Comparison of ENCODE assay signal across 21 mouse cellular contexts in genomic region chr1:146211646-146212045, GRCm38 (mm10).
DNase-seq lines count a peak whose midpoint lies in the region; ATAC-seq and TF ChIP-seq lines count a peak whose summit lies in the region.
"Had no signal": no experiment of that assay in that cellular context is flagged by ENCODE, and none has a peak within 500 bp of the region (broad histone marks: within the 10 kb centered on the region; RNA-seq: fewer than 3 reads in every experiment).

No protein-coding gene starts in this region.

- TF ChIP-seq POLR2A in MEL (IDR thresholded peaks at IDR 0.05; ENCODE audit: control insufficient read depth in 1 of 2, insufficient read depth in 1 of 2, low read depth in 1 of 2, low read length in 2 of 2, poor library complexity in 1 of 2), result no peak
- TF ChIP-seq POLR2A in limb, embryonic 14.5 days (IDR thresholded peaks at IDR 0.05; ENCODE audit: borderline replicate concordance, extremely low read depth, insufficient read depth, insufficient read length), result no peak

- H3K9me3 ChIP-seq in MEL (replicated peaks; ENCODE audit: insufficient read depth, low read length), result no peaks in the 10 kb centered on the region
- no peaks in the 10 kb centered on the region for H3K9me3 ChIP-seq in limb, embryonic 14.5 days (ENCODE audit: control insufficient read depth, low read length)
- H3K9me3 ChIP-seq: embryonic facial prominence, embryonic 12.5 days; liver, embryonic 12.5 days; neural tube, embryonic 13.5 days had no signal

- no peaks in the 10 kb centered on the region for H3K27me3 ChIP-seq in MEL (ENCODE audit: control insufficient read depth in 1 of 2, insufficient read depth in 2 of 2, low read length in 2 of 2)
- no peaks in the 10 kb centered on the region for H3K27me3 ChIP-seq in limb, embryonic 14.5 days (ENCODE audit: control insufficient read depth, insufficient read depth, low read length)
- H3K27me3 ChIP-seq: embryonic facial prominence, embryonic 12.5 days; heart, embryonic 13.5 days; liver, embryonic 12.5 days; neural tube, embryonic 13.5 days had no signal

- TF ChIP-seq CTCF in layer of hippocampus, adult 2 months (conservative IDR thresholded peaks at IDR 0.05), result peak; percentile 8; the same call in 1 of the 2 replicates
- TF ChIP-seq CTCF in MEL (IDR thresholded peaks at IDR 0.05 in 2 of 3, conservative IDR thresholded peaks at IDR 0.05 in 1 of 3; ENCODE audit: control insufficient read depth in 1 of 3, insufficient read depth in 1 of 3, low read depth in 2 of 3, low read length in 3 of 3, poor library complexity in 1 of 3, severe bottlenecking in 1 of 3), result peak in 1 of 3 experiments; percentile 35; a peak in 2 of 6 replicates

- H3K36me3 ChIP-seq in MEL (ENCODE audit: control insufficient read depth in 1 of 2, insufficient read depth in 2 of 2, low read length in 2 of 2), result no peaks in the 10 kb centered on the region
- no peaks in the 10 kb centered on the region for H3K36me3 ChIP-seq in limb, embryonic 14.5 days (ENCODE audit: control insufficient read depth, insufficient read depth, low read length)
- H3K36me3 ChIP-seq: embryonic facial prominence, embryonic 12.5 days; heart, embryonic 13.5 days; liver, embryonic 12.5 days; neural tube, embryonic 13.5 days had no signal

- H3K9ac ChIP-seq in MEL (ENCODE audit: control insufficient read depth, low read depth, low read length, poor library complexity, severe bottlenecking), result no peak overlapping the region
- no peak overlapping the region for H3K9ac ChIP-seq in limb, embryonic 14.5 days (ENCODE audit: low read depth, low read length, severe bottlenecking)
- H3K9ac ChIP-seq: embryonic facial prominence, embryonic 12.5 days; heart, embryonic 13.5 days; liver, embryonic 12.5 days; neural tube, embryonic 13.5 days had no signal

- 0 out of 4 replicates have a peak, but pooled peaks of 1 of the 2 experiments have one; percentile 34 for TF ChIP-seq EP300 in MEL (IDR thresholded peaks at IDR 0.05; ENCODE audit: low read depth in 1 of 2, low read length in 2 of 2)

- no peak overlapping the region for H3K4me3 ChIP-seq in layer of hippocampus, adult 2 months
- no peak overlapping the region for H3K4me3 ChIP-seq in MEL (ENCODE audit: control insufficient read depth in 1 of 2, insufficient read depth in 1 of 2, low read depth in 2 of 2, low read length in 2 of 2)
- no peak overlapping the region for H3K4me3 ChIP-seq in limb, embryonic 14.5 days (replicated peaks; ENCODE audit: low read length)
- H3K4me3 ChIP-seq: embryonic facial prominence, embryonic 12.5 days; heart, embryonic 13.5 days; liver, embryonic 12.5 days; neural tube, embryonic 13.5 days had no signal

- no peaks in the 10 kb centered on the region for H3K4me1 ChIP-seq in MEL (ENCODE audit: control insufficient read depth in 1 of 2, insufficient read depth in 2 of 2, low read length in 2 of 2)
- H3K4me1 ChIP-seq in limb, embryonic 14.5 days (ENCODE audit: control insufficient read depth, insufficient read depth, low read length), result no peaks in the 10 kb centered on the region
- H3K4me1 ChIP-seq: embryonic facial prominence, embryonic 12.5 days; heart, embryonic 13.5 days; liver, embryonic 12.5 days; neural tube, embryonic 13.5 days had no signal

- H3K79me2 ChIP-seq in MEL (ENCODE audit: control insufficient read depth, insufficient read depth, low read length, poor library complexity), result no peaks in the 10 kb centered on the region

- no peak overlapping the region for H3K27ac ChIP-seq in layer of hippocampus, adult 2 months
- no peak overlapping the region for H3K27ac ChIP-seq in MEL (ENCODE audit: control insufficient read depth, low read depth, low read length)
- H3K27ac ChIP-seq in limb, embryonic 14.5 days (replicated peaks; ENCODE audit: low read depth, low read length), result no peak overlapping the region
- H3K27ac ChIP-seq: embryonic facial prominence, embryonic 12.5 days; heart, embryonic 13.5 days; liver, embryonic 12.5 days; neural tube, embryonic 13.5 days had no signal

- H3K4me2 ChIP-seq in limb, embryonic 14.5 days (replicated peaks; ENCODE audit: low read depth, low read length, severe bottlenecking), result no peak overlapping the region
- H3K4me2 ChIP-seq: embryonic facial prominence, embryonic 12.5 days; heart, embryonic 13.5 days; liver, embryonic 12.5 days; midbrain, embryonic 11.5 days; neural tube, embryonic 13.5 days had no signal

- peak; percentile 38 for TF ChIP-seq RAD21 in MEL (IDR thresholded peaks at IDR 0.05; ENCODE audit: low read depth, low read length)

- 74% methylated on average over 1 of the region's 1 CpGs for WGBS in limb, embryonic 14.5 days

- DNase-seq in embryo, embryonic 11 days, result peak; percentile 16
- no peak for DNase-seq in embryo, embryonic 10.5 days (ENCODE audit: low spot score)
- DNase-seq in layer of hippocampus, adult 2 months (ENCODE audit: low spot score in 2 of 2), result no peak
- no peak for DNase-seq in layer of hippocampus, adult 11-12 months (ENCODE audit: low spot score)
- DNase-seq in MEL (ENCODE audit: low read depth, low spot score), result peak; percentile 65
- DNase-seq in limb, embryonic 14.5 days (ENCODE audit: low spot score), result peak; percentile 89
- DNase-seq in kidney, adult 18-20 months, result no peak
- DNase-seq: adrenal gland, adult 2 months; B cell, adult 2 months; cerebellum, postnatal 36 days; kidney, adult 2 months; kidney, postnatal 10 days; left cerebral cortex, postnatal 4 days; lung, adult 2 months; lung, postnatal 4 days; thymus, postnatal 14 days had no signal

- no peak for ATAC-seq in limb, embryonic 14.5 days (ENCODE audit: low FRiP score, low read depth)
- ATAC-seq: liver, embryonic 12.5 days had no signal

TF ChIP-seq in MEL, 35 proteins besides CTCF, POLR2A, EP300 and RAD21:
- peak; percentile 22; the same call in 1 of the 2 replicates for TF ChIP-seq ZC3H11A (IDR thresholded peaks at IDR 0.05; ENCODE audit: low read depth, low read length)
- TF ChIP-seq SMC3 (IDR thresholded peaks at IDR 0.05; ENCODE audit: low read depth, low read length), result peak; percentile 46
- no peak for TF ChIP-seq KAT2A (conservative IDR thresholded peaks at IDR 0.05; ENCODE audit: low read depth, low read length)
TF ChIP-seq in MEL: peak in this region for 2.

Comparison
In these comparisons a context has a peak if more than half of its experiments do, and no peak if none do; other contexts are left out.
1. DNase-seq: peak in embryo, embryonic 11 days (single experiment), MEL (single experiment) and limb, embryonic 14.5 days (single experiment); none in embryo, embryonic 10.5 days (single experiment), layer of hippocampus, adult 2 months (0 of 2), layer of hippocampus, adult 11-12 months (single experiment) and kidney, adult 18-20 months (single experiment).